Mouse (Mus musculus): ENCODE results near the gene Med24.

Gene Med24

DNA sequence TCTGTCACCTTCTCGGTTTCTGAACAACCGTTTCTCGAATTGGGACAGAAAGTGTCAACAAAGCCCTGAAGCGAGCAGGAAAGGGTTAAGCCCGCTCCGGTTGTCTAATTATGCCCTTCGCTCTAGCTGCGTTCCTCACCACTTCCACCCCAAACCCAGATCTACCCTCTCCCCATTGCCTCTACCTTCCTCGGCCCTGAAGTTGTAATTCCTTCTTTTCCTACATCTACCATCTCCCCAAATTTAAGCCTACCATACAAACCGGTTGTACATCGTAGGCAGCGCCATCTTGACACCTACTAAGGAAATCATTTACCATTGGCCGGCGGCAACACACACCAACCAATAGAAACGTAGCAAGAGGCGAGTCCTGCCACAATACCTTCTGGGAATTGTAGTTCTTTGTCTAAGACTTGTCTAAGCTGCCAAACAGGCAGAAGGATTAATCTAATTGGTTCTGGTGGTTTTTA is at the start of gene Med24:
Gene Med24, minus strand, starts transcription at position 317 of the 470 bp plus-strand sequence.
- DNase-seq (ENCODE audit: low spot score) = peak; percentile 97

GRCm38 (mm10) chr11:98777888-98778287 is 48.7 kb upstream of the Med24 start:
- no peak for DNase-seq (ENCODE audit: low spot score)

GRCm38 (mm10) chr11:98776843-98777590 is 47.8 kb upstream of the Med24 start:
- peak; percentile 76 for DNase-seq (ENCODE audit: low spot score)

GRCm38 (mm10) chr11:98776052-98776764 is 47.0 kb upstream of the Med24 start:
- DNase-seq (ENCODE audit: low spot score) = no peak

DNA sequence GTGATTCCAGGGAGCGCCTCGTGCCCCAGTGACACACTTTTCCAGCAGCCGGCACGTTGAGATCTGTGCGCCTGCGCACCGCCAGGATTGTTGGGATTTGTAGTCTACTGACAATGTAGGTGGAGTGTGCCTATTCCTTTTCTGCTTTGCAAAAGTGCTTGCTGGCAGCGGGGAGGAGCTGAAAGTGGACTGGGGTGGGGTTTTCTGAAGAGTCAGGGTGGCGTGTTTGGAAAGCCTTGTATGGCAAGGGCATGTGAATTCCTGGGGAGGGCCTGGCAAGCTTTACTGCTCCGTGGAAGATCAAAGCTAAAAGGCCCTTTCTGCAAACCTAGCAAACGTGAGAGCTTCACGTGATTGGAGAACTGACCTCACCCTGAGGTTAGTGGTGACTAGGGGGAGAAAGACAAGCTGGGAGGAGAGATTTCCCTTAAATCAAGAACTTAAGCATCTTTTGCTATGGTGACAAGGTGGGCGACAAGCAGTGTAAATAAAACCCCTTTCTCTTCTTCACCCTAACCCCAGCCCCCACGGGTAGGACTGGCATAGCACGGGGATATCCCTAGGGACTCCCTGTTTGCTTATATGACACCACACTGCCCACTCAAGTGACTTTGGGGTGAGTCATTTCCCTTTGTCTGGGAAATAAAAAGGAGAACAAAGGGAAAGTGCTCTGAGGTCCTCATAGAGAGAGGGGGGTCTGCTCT is 46.3 kb upstream of the Med24 start:
- peak; percentile 98 for DNase-seq (ENCODE audit: low spot score)

DNA sequence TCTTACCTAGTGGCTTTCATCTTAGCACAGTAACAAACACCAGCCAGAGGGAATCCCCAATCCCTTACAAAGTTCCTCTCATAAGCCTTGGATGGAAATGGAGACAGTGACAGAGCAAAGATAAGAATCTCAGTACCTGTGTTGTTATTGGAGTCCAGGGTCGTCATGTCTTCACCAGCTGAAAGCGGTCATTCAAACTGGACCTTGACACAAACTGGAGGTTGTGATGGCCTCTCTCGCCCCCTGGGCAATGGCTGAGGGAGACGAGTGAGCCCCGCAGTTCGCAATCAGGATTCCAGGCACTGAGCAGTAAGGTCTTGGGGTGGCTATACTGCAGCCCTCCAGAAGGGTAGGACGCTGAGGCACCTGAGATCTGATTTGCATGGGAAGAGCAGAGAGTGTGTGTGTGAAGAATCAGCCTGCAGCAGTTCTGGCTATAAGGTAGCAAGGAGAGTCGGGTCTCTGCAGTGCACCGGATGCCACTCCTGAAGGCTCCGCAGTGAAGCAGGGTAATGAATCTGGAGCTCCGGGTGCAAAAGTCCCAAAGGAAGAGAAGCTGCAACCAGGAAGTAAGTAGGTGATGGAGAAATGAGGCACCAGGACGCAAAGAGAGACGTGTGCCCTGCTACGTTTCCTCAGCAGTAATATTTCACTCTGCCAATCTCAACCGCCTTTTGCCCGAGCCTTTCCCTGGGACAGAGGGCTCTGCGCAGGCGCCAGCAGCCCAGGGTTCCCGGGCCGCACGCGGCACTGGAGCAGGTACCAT is 45.5 kb upstream of the Med24 start, which contains the start of gene Nr1d1:
Gene Nr1d1, minus strand, starts transcription at position 752 of the 766 bp plus-strand sequence.
- DNase-seq (ENCODE audit: low spot score) = no peak

DNA sequence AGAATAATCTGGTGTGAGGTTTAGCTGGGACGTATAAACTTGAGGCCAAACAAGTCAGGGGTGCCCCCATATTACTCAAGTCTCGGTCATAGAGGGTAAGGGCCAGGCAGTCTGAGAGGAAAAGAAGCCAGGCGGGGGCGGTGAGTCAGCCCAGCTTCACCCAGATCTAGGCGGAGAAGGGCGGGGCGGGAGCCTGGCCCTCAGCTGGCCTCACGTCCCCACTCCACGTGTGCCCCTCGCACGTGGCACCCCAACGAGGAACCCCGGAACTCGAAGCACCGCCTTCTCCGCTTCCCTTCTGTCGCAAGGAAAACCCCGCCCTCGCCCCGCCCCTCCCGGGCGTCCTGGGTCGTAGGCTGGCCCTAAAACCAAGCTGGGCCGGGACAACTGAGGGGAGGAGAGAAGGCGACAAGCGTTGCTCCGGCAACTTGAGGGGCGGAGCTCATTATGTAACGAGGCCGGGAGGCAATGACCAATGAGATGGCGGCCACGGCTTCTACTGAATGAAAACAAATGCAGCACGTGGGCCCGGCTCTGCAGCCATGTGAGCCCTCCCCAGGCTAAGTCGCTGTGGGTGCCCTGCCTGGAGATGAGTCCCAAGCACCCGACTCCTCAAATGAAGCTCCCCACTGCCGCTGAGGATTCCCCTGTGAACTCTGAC is 44.5 kb upstream of the Med24 start:
- peak; percentile 99 for DNase-seq (ENCODE audit: low spot score)

- DNase-seq (ENCODE audit: low spot score) = no peak
Measured at GRCm38 (mm10) chr11:98772667-98773171, 43.5 kb upstream of the Med24 start.

DNA sequence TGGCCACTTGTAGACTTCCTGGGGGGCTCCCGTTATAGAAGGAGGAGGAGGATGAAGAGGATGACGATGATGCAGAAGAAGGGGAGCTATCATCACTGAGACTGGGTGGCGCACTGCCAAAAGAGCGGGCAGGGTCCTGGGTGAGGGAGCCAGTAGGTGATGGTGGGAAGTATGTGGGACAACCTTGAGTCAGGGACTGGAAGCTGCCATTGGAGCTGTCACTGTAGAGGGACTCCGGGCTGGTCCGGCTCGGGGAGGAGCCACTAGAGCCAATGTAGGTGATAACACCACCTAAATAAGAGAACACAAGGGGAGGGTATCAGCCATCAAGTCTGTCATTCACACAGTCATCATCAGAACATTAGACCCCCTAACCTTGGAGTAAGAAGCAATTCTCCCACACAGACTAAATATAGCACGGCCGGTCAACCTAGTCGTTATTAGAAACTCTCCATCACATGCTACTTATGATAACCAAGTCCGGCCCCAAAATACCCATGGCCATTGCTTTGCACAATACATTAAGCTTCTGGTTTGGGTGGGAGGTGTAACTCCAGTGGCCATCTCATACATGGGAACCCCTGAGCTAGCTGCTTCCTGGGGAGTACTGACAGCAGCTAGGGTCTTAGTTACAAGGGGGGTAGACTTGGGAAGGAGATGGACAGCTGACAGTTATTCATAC is 42.8 kb upstream of the Med24 start:
- DNase-seq (ENCODE audit: low spot score) = no peak

DNA sequence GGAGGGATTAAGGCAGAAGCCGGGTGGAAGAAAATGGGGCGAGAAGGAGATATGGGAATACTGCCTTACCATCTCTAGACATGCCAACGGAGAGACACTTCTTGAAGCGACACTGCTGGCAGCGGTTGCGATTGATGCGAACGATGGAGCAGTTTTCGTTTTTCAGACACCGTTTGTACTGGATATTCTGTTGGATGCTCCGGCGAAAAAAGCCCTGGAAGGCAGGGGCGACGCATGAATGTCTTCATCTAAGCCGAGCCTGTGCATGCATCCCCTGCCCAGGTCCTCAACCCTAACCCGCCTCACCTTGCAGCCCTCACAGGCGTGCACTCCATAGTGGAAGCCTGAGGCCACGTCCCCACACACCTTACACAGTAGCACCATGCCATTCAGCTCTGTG is 41.9 kb upstream of the Med24 start:
- DNase-seq (ENCODE audit: low spot score) = no peak

GRCm38 (mm10) chr11:98770096-98770975 is 41.1 kb upstream of the Med24 start:
- no peak for DNase-seq (ENCODE audit: low spot score)

GRCm38 (mm10) chr11:98769007-98769954 is 40.0 kb upstream of the Med24 start:
- no peak for DNase-seq (ENCODE audit: low spot score)

DNA sequence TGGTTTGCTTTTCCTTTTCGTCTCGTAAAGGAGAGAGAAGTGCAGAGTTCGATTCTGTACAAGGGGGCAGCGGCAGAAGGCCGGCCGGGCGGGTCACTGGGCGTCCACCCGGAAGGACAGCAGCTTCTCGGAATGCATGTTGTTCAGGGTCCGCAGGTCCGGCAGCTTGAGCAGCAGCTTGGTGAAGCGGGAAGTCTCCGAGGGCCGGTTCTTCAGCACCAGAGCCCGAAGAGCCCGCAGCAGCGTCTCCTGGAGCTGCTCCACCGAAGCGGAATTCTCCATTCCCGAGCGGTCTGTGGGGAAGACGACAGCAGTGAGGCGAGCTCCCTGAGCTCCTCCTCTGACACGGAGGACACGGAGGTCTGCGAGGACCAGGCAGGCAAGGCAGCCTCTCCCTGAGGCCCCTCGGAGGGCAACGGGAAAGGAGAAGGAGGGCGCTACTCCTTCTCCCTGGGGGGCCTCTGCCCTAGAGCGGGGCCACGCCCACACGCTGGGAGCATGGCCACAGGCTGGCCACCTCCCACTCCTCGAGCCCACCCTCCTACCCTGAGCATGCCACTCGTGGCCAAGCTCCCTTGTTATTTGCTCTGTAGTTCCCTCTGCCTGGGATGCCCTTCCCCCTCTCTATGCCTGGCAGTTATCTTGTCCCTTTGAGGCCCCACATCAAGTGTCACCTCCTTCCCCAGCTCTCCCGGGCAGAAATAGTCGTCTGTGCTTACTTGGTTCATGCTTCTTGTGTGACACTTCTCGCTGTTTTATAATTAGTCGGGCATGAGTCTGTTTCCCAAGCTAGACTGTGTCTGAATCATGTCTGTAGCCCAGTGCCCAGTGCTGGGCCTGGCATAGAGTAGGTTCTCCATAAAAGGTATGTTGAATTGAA is 39.1 kb upstream of the Med24 start:
- DNase-seq (ENCODE audit: low spot score) = peak; percentile 29

- no peak for DNase-seq (ENCODE audit: low spot score)
Measured at GRCm38 (mm10) chr11:98767713-98768112, 38.5 kb upstream of the Med24 start.

DNA sequence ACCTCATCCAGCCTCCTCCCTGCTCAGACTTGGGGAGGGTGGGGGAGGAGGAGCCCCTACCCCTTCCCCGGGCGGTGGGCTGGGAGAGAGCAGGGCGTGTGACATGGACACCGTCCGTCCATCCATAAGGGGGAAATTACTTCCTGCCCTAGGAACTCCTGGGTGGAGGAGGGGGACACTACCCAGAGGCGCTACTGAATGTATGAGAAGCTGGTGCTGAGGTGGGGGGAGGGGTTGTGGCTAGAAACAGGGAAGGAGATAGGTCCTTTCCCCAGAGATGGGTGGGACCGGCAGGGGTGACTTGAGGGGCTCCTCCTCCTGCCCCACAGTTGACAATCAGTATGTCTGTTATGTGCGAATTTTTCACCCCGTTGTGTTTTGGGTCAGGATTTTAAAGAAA is 38.0 kb upstream of the Med24 start:
- DNase-seq (ENCODE audit: low spot score) = peak; percentile 42

DNA sequence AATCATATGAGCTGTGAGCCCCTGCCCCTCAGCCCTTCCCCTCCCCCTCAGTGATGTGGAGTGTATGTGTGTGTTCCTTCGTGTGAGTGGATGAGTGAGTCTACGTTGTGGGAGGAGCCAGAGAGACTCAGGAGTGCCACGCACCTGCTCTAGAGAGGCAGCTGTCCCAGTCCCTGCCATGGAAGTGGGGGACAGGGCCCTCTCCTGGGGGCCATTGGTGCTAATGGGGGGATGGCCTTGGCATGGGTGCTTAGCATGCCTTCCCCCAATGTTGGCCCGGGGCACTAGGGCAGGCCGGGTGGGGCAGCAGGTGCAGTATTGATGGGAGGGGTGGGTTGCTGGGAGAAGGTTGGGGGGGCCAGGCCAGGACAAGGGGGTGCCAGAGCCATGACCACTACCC is 37.6 kb upstream of the Med24 start:
- no peak for DNase-seq (ENCODE audit: low spot score)

DNA sequence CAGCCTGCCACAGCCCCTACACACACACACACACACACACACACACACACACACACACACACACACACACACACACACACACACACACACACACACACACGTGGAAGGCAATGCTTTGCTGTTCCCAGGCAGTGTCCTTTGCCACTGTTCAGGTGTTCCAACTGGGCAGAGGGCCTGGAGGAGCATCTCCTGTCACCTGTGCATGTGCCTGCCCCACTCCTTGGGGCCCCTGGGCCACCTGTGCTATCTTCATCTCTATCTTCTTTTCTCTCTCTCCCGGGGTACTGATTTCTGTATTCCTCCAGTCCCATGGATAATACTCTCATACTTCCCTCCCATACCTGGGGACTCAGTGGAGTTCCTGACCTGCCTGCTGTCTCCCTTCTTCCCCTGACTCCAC is 37.1 kb upstream of the Med24 start:
- DNase-seq (ENCODE audit: low spot score) = no peak

Measured in embryo, embryonic 10 days (tissue).